Mouse (Mus musculus) liver, adult 2 months (tissue): ENCODE results near the gene Nhlrc2.

Source experiments
- CTCF ChIP-seq: fragments of 200-500 bp; IDR thresholded peaks from 2 replicates; pipeline ENCODE4 v1.5.1; 2011; ENCODE audit warnings: low read depth, low read length, control low read depth
- POLR2A ChIP-seq: fragments of 200-500 bp; IDR thresholded peaks from 2 replicates; pipeline ENCODE4 v1.6.1; 2011; ENCODE audit warnings: low read length, control low read depth; ENCODE audit not compliant: insufficient read depth; ENCODE audit errors: extremely low read depth

DNA sequence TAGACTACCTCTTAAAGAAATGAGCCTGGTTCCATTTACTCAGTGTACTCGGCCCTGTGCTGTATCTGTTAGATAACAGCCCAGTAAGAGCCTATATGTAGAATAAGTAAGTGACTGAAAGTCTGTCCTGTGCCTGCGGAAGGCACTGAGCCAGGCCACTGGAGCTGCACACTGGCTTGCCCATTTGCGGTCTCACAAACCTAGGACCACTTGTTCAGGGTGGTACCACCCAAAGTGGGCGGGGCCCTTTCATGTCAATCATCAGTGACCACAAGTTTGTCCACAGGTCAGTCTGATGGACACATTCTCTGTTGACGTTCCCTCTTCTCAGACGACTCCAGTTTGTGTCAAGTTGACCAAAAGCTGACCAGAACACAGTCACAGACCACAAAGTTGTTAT, 40.9 kb downstream of the Nhlrc2 start:
- no peak for TF ChIP-seq CTCF
- TF ChIP-seq POLR2A: no peak
